Mouse (Mus musculus) kidney, adult 8-10 months (tissue): ENCODE results near the gene March10.

Experiments used
- DNase-seq, 2 experiments: peaks; one replicate each; pipeline ENCODE4 v3.0.0; 2022

March10 gene

GRCm38 (mm10) chr11:105350643-105351042 is 105.9 kb downstream of the March10 start:
- no peak for DNase-seq

GRCm38 (mm10) chr11:105349780-105350324 is 106.7 kb downstream of the March10 start:
- no peak for DNase-seq

- DNase-seq, result no peak
Observed at GRCm38 (mm10) chr11:105348495-105348982, 108.0 kb downstream of the March10 start.

DNA sequence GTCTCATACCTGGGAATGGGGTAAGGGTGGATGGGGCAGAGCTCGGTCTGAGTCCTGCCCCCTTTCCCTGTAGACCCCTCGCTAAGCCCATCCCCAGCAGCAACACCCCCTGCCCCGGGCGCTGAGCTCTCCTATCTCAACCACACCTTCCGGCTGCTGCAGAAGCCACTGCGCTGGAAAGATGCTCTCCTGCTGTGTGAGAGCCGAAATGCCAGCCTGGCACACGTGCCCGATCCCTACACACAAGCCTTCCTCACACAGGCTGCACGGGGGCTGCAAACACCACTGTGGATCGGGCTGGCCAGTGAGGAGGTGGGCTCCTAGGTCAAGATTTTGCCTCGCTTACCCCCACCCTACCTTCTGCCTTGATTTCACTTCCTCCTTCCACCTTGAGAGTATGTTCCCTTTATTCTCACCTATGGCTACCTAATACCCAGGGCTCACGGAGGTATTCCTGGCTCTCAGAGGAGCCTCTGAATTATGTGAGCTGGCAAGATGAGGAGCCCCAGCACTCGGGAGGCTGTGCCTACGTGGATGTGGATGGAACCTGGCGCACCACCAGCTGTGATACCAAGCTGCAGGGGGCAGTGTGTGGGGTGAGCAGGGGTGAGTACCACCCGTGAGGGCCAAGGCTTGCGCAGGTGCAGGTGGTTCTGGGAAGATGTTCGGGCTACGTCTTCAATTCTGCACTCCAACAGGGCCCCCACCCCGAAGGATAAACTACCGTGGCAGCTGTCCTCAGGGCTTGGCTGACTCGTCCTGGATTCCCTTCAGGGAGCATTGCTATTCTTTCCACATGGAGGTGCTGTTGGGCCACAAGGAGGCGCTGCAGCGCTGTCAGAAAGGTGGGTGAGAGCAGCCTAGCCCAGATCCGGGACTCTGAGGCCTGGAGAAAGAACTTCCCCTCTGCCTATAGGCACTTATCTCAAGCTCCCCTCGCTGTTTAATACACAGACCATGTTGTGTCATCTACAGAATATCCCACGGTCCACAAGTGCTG is 109.1 kb downstream of the March10 start:
- peak; percentile 70 to 82 for DNase-seq

GRCm38 (mm10) chr11:105345284-105345683 is 111.3 kb downstream of the March10 start:
- peak in 1 of 2 experiments; percentile 56 for DNase-seq

DNA sequence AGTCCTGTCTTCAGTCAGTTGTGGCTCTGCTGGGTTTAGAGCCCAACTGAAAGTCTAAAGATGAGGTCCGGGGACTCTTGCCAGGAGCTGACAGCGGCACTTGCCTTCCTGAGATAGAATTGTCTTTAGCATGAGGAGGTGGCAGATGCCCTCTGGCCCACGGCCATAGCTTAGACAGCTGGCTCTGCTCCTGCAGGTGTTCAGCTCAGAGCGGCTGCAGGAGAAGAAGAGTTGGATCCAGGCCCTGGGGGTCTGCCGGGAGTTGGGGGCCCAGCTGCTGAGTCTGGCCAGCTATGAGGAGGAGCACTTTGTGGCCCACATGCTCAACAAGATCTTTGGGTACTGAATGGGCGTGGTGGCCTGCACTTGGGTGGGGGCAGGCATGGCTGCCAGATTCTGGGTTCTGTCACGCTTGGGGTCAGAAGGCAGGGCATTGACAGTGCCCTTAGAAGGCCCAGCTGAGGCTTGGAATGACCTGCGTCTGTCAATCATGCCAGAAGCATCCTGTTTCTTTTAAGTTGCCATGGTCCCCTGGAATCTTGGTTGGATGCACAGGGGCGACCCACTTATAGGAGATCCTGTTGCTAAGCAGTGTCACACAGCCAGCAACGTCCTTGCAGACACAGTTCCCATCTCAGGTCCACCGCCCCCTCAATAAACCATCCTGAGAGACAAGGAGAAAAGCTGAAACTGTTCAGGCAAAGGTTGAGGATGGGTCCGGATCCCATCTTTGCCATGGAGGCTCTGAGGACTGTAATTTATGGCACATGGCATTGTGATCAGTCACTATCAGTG is 117.7 kb downstream of the March10 start:
- DNase-seq, result no peak

GRCm38 (mm10) chr11:105333867-105334670 is 122.5 kb downstream of the March10 start:
- no peak for DNase-seq

GRCm38 (mm10) chr11:105332468-105332867 is 124.1 kb downstream of the March10 start:
- peak; percentile 40 to 67 for DNase-seq

- peak; percentile 66 to 73 for DNase-seq
Observed at GRCm38 (mm10) chr11:105331732-105332131, 124.8 kb downstream of the March10 start.

DNA sequence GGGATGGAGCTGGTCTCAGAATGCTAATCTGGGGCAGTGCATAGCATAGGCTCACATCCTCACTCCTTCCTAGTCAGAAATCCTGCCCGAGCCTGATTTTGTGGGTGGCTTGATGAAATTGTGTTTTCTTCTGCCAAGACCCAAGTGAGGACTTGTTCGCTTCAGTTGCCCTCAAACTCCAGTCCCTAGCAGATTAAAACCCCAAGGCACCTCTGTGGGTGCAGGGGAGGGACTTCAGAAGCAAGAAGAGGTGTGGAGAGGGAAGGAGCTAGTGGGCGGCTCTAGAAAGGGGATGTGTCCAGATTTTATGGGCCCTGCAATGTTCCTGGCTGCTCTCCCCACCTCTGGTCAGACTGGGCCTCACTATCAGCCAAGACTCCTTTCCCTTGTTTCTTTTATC is 125.4 kb downstream of the March10 start:
- DNase-seq, result no peak

- no peak for DNase-seq
Observed at GRCm38 (mm10) chr11:105329962-105330361, 126.6 kb downstream of the March10 start.

DNA sequence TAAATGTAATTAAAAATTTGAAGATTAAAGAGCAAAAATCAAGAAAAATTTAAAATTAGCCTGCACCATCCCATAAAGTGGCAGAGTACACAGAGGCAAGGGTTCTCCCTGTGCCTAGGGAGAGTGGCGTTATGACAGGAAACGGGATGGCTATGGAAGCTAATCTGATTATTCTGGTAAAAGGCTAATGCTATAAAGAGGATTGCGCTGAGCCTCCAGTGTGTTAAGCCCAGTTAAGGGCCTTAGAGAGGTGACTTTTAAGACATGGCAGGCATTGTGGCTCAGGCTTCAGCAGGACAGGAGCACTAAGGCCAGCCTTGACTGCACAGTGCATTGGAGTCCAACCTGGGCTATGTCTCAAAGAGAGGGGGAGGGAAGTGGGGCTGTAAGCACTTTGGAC is 129.4 kb downstream of the March10 start:
- DNase-seq, result no peak

- no peak for DNase-seq
Observed at GRCm38 (mm10) chr11:105323530-105323929, 133.0 kb downstream of the March10 start.

GRCm38 (mm10) chr11:105321090-105321489 is 135.4 kb downstream of the March10 start:
- DNase-seq, result no peak

DNA sequence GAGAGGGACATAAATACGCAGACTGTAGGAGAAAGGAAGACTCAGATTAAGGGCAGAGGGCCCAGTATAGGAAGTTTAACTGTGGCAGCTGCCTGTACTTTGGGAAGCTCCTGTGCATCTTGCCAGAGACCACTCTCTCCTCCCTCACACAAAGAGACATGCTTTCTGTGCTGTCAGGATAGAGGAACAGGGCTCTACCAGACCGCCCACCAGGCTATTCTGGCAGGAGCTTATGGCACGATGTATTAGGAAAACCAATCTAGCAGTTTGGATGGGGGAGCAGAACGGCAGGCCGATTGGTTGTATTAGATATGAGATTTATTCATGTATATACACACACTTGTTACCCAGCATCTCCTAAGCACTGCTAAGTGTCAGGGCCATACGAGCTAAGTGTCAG is 138.8 kb downstream of the March10 start:
- no peak for DNase-seq

- DNase-seq, result no peak
Observed at GRCm38 (mm10) chr11:105316121-105316520, 140.4 kb downstream of the March10 start.

- DNase-seq, result no peak
Observed at GRCm38 (mm10) chr11:105315296-105315695, 141.2 kb downstream of the March10 start.

DNA sequence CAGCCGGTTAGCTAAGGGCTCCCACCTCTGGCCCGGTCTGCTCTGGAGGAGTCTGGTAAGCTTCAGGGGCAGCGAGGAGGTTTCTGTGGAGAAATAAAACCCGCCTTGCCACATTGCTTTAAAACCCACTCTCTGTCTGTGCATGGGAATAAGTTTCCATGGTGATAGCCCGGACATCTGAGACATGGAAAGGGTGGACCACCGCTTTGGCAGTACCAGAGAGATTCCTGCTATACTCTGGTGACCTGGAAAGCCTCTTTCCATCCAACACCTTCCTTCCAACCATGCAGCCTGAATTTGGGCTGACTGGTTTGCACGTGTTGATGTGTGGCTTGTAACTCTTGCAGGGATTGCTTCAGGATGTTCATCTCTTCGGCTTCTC is 142.9 kb downstream of the March10 start:
- DNase-seq, result no peak

DNA sequence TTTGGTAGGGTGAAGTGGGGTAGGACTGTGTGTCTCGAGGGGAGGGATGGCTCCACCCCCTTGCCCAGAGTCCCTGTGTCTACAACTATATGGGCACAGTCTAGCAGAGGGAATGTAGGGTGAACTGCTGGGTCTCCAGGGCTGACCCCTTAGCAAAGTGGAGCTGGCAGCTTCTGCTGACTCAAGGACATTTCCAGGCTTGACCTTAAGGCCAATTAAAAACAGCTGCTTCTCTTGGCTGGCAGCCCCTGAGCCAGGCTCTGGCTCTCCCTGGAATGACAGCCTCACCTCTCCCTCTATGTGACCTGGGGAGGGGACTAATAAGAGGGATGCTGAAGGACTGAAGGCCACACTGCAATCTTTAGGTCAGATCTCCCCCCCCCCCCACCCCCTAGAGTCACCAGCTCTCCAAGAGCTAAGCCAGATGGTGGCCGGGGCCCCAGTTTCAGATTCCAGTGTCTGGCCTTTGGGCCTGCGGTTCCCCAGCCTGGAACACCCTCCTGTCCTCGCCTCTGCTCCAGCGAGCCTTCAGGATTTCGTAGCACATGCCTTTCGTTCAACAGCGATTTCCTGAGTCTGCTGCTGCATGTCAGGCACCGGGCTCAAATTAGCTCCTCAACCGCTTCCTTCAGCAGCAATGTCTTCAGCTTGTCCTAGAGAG is 143.4 kb downstream of the March10 start:
- peak; percentile 45 to 57 for DNase-seq

DNA sequence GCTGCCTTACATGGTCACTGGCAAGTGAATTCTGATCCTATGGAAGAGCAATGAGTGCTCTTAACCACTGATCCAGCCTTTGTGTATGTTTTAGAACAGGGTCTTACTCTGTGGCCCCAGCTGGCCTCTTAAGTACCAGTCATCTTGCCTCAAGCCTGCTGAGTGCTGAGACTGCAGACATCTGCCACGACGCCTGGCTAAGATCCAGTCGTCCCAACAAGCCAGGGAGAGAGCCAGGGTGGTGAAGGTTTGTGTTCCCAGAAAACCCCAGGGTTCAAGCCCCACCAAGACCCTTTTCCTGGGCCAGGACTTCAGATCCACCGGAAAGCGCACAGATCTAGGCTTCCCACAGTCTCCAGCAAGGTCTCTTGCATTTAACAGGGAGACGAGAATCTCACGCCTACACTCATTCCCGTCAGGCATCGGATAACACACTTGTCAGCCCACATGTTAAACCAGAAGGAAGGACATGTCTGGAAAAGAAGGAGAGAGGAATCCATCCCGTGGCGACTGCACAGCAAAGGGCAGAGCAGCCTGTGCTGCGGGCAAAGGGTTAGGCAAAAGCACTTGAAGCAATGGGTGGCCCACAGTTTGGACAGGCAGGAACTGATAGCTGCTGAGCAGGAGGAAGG is 144.1 kb downstream of the March10 start:
- DNase-seq, result no peak

- DNase-seq, result peak; percentile 53 to 59
Observed at GRCm38 (mm10) chr11:105311291-105311975, 145.1 kb downstream of the March10 start.
